Mouse (Mus musculus) midbrain, embryonic 16.5 days (tissue): ENCODE data around the gene Arf4. TPM values are rescaled to one million over a fixed set of nuclear protein-coding genes. Genes with fewer than 3 reads are reported as not detected.
A peak's percentile ranks its signal among the peaks of the same experiment; 100 is the strongest.

Experiments used
- ATAC-seq: fragments of 200-750 bp; cut with Nextera tagmentation; 2 replicates; pipeline ENCODE4 v1.8.0; 2017; ENCODE audit warnings: moderate TSS enrichment
- H3K27ac ChIP-seq: fragments of 300-500 bp; sonication (generic); 2 replicates; pipeline ENCODE4 v1.5.1; 2014; ENCODE audit warnings: mild to moderate bottlenecking, low read length, mixed read lengths
- H3K27me3 ChIP-seq: fragments of 300-500 bp; sonication (generic); 2 replicates; pipeline ENCODE4 v1.6.1; 2014; ENCODE audit warnings: low read depth, low read length, mixed read lengths; ENCODE audit not compliant: control insufficient read depth, insufficient read depth
- H3K36me3 ChIP-seq: fragments of 300-500 bp; sonication (generic); 2 replicates; pipeline ENCODE4 v1.6.1; 2014; ENCODE audit warnings: mild to moderate bottlenecking, low read length, moderate library complexity, mixed read lengths; ENCODE audit not compliant: control insufficient read depth, insufficient read depth
- H3K4me1 ChIP-seq: fragments of 300-500 bp; sonication (generic); 2 replicates; pipeline ENCODE4 v1.6.1; 2014; ENCODE audit warnings: mild to moderate bottlenecking, low read length, mixed read lengths; ENCODE audit not compliant: control insufficient read depth, insufficient read depth
- H3K4me2 ChIP-seq: fragments of 300-500 bp; sonication (generic); 2 replicates; pipeline ENCODE4 v1.6.1; 2014; ENCODE audit warnings: mild to moderate bottlenecking, low read length, mixed read lengths
- H3K4me3 ChIP-seq: fragments of 300-500 bp; sonication (generic); 2 replicates; pipeline ENCODE4 v1.5.1; 2014; ENCODE audit warnings: low read depth, mild to moderate bottlenecking, low read length, moderate library complexity, mixed read lengths
- H3K9ac ChIP-seq: fragments of 300-500 bp; sonication (generic); 2 replicates; pipeline ENCODE4 v1.6.1; 2014; ENCODE audit warnings: low read depth, low read length, mixed read lengths
- H3K9me3 ChIP-seq: fragments of 300-500 bp; sonication (generic); replicated peaks from 2 replicates; pipeline ENCODE4 v1.6.1; 2014; ENCODE audit warnings: mild to moderate bottlenecking, low read length, mixed read lengths; ENCODE audit not compliant: control insufficient read depth, poor library complexity, severe bottlenecking
- whole genome bisulfite sequencing: fragments of 180-500 bp; shearing (Covaris S2); extraction: QIAGEN DNeasy Blood & Tissue Kit; methylation state at CpG from one replicate; pipeline ENCODE4 v1.1.7; 2014; 5-methylcytosine and 5-hydroxymethylcytosine counted together
- polyA plus RNA-seq: library from polyadenylated mRNA; unstranded; fragments of >200 nt; fragmentation: Nextera tagmentation; extraction: Ambion mirVana; gene quantifications from 2 replicates; pipeline ENCODE4 v1.2.1, GENCODE M21; 2015

Arf4 gene
- 505 and 541 TPM in 2 replicates for polyA plus RNA-seq

DNA sequence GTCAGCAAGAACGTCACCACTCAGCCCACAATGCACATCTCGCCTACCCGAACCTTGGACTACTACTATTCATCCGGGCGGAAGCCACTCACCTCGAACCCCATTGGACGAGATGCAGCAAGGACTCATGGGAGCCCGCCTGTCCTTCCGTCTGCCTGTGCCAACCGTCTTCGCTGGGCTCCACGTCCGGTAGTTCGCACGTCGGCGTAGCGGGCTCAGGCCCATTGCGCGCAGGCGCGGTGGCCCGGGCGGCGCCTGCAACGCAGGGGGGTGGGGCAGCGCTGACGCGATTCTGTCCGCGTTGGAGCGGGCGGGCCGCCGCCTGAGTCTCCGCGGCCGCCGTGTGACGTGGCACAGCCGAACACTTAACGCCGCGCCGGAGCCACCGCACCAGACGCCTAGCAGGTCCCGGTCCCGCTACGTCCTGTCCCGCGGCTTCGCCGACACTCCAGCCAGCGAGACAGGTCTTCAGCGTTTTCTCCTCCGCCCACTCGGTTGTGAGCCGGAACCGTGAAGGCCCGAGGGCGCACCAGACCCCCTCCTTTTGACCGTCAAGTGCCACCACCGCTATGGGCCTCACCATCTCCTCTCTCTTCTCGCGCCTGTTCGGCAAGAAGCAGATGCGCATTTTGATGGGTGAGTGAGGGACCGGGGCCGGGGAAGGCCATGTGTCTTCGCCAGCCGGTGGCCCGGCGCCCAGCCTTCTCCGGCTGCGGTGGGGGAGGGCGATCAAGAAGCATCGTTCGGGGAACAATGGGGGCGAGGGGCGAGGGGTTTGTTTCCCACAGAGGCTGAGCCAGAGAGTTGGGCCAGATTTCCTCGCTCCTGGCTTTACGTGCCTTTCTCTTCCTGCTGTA, at the start of gene Arf4:
Gene Arf4, plus strand, starts transcription at position 224 of the 857 bp plus-strand sequence.
- Histone ChIP-seq H3K27me3 (no peaks in the 10 kb centered on the region), H3K4me1 (peaks cover 28% of the 10 kb centered on the region), H3K4me2 (peak within 1 kb of the TSS; percentile 80), H3K27ac (peak within 1 kb of the TSS; percentile 96), H3K4me3 (peak within 1 kb of the TSS; percentile 92), H3K36me3 (no peaks in the 10 kb centered on the region), H3K9ac (peak within 1 kb of the TSS; percentile 90), H3K9me3 (no peaks in the 10 kb centered on the region)
- ATAC-seq, result peak; percentile 99
- WGBS, result under 1% methylated on average over 82 of the region's 83 CpGs

GRCm38 (mm10) chr14:26591353-26591752, 46.5 kb upstream of the Arf4 start:
- H3K9me3 ChIP-seq, result no peaks in the 10 kb centered on the region
- ATAC-seq, result no peak
- H3K4me2 ChIP-seq, result no peak overlapping the region
- H3K9ac ChIP-seq, result no peak overlapping the region
- peaks cover 6% of the 10 kb centered on the region; the same call in 1 of the 2 replicates for H3K36me3 ChIP-seq
- no peaks in the 10 kb centered on the region for H3K4me1 ChIP-seq
- no peak overlapping the region for H3K27ac ChIP-seq
- no peak overlapping the region for H3K4me3 ChIP-seq
- H3K27me3 ChIP-seq, result no peaks in the 10 kb centered on the region

DNA sequence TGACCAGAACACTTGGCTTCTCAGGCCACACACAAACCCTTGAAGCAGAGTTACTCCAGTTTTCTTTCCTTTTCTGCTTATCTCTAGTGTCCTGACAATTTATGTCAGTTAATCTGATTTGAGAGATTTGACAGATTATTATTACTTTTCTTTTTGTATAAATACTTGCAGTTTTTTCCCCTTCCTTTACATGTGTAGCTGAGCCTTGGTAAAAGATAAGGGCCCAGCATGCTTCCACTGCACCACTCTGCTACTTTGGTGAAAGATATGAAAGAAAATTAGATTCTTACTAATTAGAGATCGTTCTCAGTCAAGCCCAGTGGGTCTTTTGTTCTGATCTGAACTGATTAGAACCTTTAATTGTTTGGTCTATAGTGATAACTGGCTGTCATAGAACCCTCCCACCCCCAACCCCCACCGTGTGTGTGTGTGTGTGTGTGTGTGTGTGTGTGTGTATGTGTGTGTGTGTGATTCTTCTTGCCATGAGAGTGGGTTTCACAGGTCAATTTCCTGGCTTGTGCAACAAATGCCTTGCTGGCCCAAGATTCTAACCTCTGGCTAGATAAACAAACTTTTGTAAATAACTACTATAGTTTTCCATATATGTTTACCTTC, 44.5 kb upstream of the Arf4 start:
- no peaks in the 10 kb centered on the region for H3K27me3 ChIP-seq
- 89% methylated on average over 2 of the region's 2 CpGs for WGBS

DNA sequence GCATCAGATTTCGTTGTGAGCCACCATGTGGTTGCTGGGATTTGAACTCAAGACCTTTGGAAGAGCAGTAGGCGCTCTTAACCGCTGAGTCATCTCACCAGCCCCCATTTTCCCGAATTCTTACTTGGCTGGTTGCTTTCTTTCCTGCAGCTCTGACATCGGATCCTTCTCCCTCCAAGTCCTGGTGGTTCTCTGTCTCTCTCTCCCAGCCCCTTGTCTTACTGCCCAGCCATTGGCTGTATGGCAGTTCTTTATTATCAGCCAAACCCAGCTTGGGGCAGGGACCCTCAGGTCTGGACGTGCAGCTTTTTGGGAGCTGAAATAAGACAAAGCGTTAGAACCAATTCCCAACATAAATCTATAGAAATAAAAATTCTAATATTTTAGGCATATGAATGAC, 42.7 kb upstream of the Arf4 start:
- Histone ChIP-seq H3K9ac (no peak overlapping the region), H3K4me2 (no peak overlapping the region), H3K36me3 (peaks cover 17% of the 10 kb centered on the region), H3K27ac (no peak overlapping the region), H3K27me3 (no peaks in the 10 kb centered on the region), H3K4me1 (no peaks in the 10 kb centered on the region), H3K4me3 (no peak overlapping the region), H3K9me3 (no peaks in the 10 kb centered on the region; the same call in 1 of the 2 replicates)
- ATAC-seq, result no peak
- WGBS, result 96% methylated on average over 7 of the region's 7 CpGs

More for the DNA sequence above, 44.5 kb upstream of the Arf4 start:
- no peaks in the 10 kb centered on the region for H3K4me1 ChIP-seq
- H3K4me3 ChIP-seq, result no peak overlapping the region
- H3K36me3 ChIP-seq, result peaks cover 13% of the 10 kb centered on the region
- H3K9ac ChIP-seq, result no peak overlapping the region
- no peak overlapping the region for H3K4me2 ChIP-seq
- no peak for ATAC-seq
- H3K9me3 ChIP-seq, result no peaks in the 10 kb centered on the region; the same call in 1 of the 2 replicates
- no peak overlapping the region for H3K27ac ChIP-seq

- no peaks in the 10 kb centered on the region for H3K27me3 ChIP-seq
- H3K4me3 ChIP-seq, result no peak overlapping the region
- no peak for ATAC-seq
- H3K9me3 ChIP-seq, result no peaks in the 10 kb centered on the region; the same call in 1 of the 2 replicates
- H3K27ac ChIP-seq, result no peak overlapping the region
- no peaks in the 10 kb centered on the region for H3K4me1 ChIP-seq
- no peak overlapping the region for H3K9ac ChIP-seq
- peaks cover 20% of the 10 kb centered on the region for H3K36me3 ChIP-seq
- 95% methylated on average over 5 of the region's 5 CpGs for WGBS
- no peak overlapping the region for H3K4me2 ChIP-seq
These were observed 42.0 kb upstream of the Arf4 start for GRCm38 (mm10) chr14:26595695-26596365.

DNA sequence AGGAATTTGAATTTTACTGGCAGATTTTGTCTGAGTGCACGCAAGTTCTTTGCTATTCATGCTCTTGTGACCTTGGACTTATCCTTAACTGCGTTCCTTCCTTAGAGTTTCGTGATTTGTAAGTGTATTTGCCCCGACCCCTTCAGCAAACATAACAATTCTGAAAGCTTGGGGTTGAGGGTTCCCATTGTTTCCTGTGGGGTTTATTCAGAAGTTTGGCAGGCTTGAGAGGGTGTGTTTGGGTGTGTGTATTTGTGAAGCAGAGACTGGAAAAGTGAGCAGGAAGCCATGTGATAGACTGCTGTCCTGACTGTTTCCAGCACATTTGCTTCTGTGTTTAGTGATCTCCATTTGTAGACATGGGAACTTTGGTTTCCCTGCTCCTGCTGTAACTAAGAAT, 32.5 kb upstream of the Arf4 start:
- no peak overlapping the region for H3K9ac ChIP-seq
- no peak for ATAC-seq
- no peaks in the 10 kb centered on the region for H3K4me1 ChIP-seq
- no peaks in the 10 kb centered on the region for H3K27me3 ChIP-seq
- H3K36me3 ChIP-seq, result peaks cover 34% of the 10 kb centered on the region
- no peak overlapping the region for H3K4me3 ChIP-seq
- H3K4me2 ChIP-seq, result no peak overlapping the region
- WGBS, result 86% methylated on average over 4 of the region's 4 CpGs
- H3K9me3 ChIP-seq, result no peaks in the 10 kb centered on the region
- no peak overlapping the region for H3K27ac ChIP-seq

GRCm38 (mm10) chr14:26609674-26610073, 28.2 kb upstream of the Arf4 start:
- Histone ChIP-seq H3K4me2 (no peak overlapping the region), H3K27me3 (no peaks in the 10 kb centered on the region), H3K9ac (no peak overlapping the region), H3K4me3 (no peak overlapping the region), H3K4me1 (no peaks in the 10 kb centered on the region), H3K27ac (no peak overlapping the region), H3K36me3 (peaks cover 32% of the 10 kb centered on the region), H3K9me3 (no peaks in the 10 kb centered on the region)
- 94% methylated on average over 1 of the region's 1 CpGs for WGBS
- no peak for ATAC-seq

DNA sequence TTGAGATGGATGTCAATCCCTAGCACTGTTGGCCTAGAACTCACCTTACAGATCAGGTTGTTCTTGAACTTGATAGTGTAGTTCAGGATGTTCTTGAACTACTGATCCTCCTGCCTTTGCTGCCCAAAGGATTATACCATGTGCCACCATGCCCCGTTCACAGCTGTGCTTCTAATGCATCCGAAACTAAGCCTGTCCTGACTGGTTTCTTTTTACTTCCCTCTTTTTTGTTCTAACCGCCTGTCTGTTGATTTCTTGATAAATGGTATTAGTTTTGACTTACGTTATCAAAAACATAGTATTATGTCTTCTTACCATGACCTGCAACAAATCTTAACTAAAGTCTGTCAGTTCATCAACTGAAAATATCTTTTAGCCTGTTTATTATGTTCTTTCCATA, 27.2 kb upstream of the Arf4 start:
- Histone ChIP-seq H3K27ac (no peak overlapping the region), H3K4me3 (no peak overlapping the region), H3K4me1 (no peaks in the 10 kb centered on the region), H3K9ac (no peak overlapping the region), H3K36me3 (peaks cover 24% of the 10 kb centered on the region), H3K9me3 (no peaks in the 10 kb centered on the region), H3K4me2 (no peak overlapping the region), H3K27me3 (no peaks in the 10 kb centered on the region)
- no peak for ATAC-seq
- 95% methylated on average over 4 of the region's 4 CpGs for WGBS

GRCm38 (mm10) chr14:26625301-26625700, 12.6 kb upstream of the Arf4 start:
- H3K9ac ChIP-seq, result no peak overlapping the region
- H3K27me3 ChIP-seq, result no peaks in the 10 kb centered on the region
- no peak overlapping the region for H3K4me2 ChIP-seq
- no peak overlapping the region for H3K27ac ChIP-seq
- H3K36me3 ChIP-seq, result peaks cover 41% of the 10 kb centered on the region
- H3K4me3 ChIP-seq, result no peak overlapping the region
- WGBS, result 96% methylated on average over 4 of the region's 4 CpGs
- no peaks in the 10 kb centered on the region for H3K9me3 ChIP-seq
- ATAC-seq, result no peak
- no peaks in the 10 kb centered on the region for H3K4me1 ChIP-seq
